Mouse (Mus musculus): Measurements from ENCODE around the gene Them5.
A peak's percentile ranks its signal among the peaks of the same experiment; 100 is the strongest.

The Them5 gene

GRCm38 (mm10) chr3:94341959-94342422 lies at the start of gene Them5:
Gene Them5, plus strand, starts transcription at chr3:94342099.
- no peak for DNase-seq (ENCODE audit: low read depth, low spot score)

DNA sequence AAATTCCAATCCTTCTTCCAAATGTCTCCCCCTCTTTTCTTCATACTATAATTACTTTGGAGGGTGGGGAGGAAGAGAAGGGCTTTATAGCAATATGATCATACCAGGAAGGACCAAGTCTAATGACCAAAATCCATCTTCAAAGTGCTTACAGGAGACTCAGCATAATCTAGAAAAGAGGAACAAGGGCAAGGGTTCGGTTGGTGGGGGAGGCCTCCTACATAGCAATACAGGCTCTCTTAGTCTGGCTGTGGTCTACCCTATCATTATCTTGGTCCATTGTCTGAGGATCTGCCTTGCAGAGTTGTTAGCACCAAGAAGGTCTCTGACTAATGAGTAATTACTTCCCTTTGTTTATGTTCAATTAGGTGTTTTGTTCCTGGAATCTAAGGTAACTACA lies 36.4 kb upstream of the Them5 start:
- DNase-seq (ENCODE audit: low read depth, low spot score) = no peak

DNA sequence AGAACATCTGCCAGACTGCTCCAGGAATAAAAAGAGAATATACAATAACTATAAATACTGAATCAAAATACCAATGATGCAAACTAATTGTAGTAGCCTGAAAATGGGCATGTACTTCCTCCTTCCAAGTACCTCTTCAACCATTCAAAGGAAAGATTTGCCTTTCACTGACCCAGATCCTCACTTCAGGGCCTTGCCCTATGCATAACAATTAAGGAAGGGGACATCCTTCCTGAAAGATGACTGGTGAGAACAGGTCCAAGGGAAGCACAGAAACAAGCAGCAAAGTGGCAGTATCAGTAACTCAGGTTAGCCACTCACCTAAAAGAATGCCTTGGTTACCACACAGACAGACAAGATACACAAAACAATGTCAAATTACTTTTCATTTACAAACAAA lies 34.9 kb upstream of the Them5 start:
- DNase-seq (ENCODE audit: low read depth, low spot score) = no peak

DNA sequence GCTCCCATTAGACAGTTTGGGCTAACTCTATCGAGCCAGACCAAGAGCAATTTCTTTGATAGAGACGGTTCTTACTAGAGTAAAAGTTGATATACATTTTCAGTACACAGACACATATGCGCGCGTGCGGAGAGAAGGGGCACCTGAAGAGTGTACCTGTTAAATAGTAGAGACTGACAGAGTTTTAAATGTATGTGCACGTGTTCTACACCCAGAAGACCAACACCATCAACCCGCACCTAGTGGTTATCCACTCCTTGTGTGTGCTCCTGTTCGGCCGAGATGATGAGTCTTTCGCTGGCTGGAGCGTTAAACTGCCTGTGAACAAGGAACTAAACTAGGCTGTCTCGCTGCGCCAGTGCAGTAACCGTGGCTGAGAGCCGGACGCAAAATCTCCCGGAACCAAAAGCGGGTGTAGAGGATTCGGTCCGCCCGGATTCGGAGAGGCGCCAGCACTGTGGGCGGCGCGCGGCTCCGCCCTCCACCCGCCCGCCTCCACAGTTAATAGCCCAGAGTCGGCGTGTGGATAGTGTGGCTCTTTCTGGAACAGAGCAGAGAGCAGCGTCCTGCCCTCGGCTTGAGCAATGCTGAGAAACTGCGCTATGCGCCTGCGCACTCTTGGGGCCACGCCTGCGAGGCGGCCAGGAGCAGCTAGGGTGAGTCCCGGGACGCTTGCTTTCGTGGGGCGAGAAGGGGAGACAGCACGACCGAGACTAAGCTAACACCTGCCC lies 32.1 kb upstream of the Them5 start, which contains the start of gene Them4:
Them4 (plus strand) TSS at position 457 of the 731 bp plus-strand sequence.
- DNase-seq (ENCODE audit: low read depth, low spot score) = peak; percentile 50

GRCm38 (mm10) chr3:94310491-94310890 lies 31.4 kb upstream of the Them5 start:
- DNase-seq (ENCODE audit: low read depth, low spot score) = no peak

GRCm38 (mm10) chr3:94310911-94311310 lies 31.0 kb upstream of the Them5 start:
- DNase-seq (ENCODE audit: low read depth, low spot score) = no peak

GRCm38 (mm10) chr3:94311376-94311775 lies 30.5 kb upstream of the Them5 start:
- DNase-seq (ENCODE audit: low read depth, low spot score) = no peak

DNA sequence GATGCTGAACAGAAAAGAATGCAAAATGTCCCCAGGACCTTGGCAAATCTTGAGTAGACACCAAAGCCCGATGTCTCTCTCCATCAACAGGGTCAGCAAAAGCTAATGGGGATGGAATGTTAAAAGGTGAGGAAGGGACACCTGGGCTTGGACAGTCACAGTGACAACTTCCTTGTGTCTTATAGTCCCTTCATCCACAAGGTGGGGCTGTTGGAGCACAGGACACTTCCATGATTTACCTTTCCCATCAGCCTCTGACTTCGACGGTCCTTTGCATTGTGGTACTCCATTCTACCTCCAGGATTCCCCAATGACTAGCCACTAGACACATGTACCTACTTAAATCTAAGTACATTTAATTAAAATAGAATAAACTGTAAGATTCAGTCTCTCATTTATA lies 13.2 kb upstream of the Them5 start:
- DNase-seq (ENCODE audit: low read depth, low spot score) = no peak

DNA sequence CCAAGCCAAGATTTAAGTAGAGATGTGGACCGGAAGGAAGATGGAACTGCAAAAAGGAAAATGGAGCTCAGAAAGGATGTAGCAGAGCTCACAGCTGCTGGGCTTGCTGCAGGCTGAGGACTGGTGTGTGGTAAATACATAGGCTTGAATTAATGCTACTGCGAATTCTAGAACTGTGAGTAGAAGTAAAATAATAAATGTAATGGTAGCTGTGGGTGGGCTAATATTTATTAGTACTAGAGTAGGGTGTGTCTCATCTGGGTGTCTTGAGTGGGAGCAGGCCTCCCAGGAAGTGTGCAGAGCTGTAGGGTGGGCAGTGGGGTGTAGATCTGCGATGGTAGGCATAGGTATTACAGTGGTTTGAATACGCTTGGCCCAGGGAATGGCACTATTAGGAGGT lies 7.5 kb upstream of the Them5 start:
- DNase-seq (ENCODE audit: low read depth, low spot score) = no peak

- no peak for DNase-seq (ENCODE audit: low read depth, low spot score)
Measured at GRCm38 (mm10) chr3:94338522-94338921, 3.4 kb upstream of the Them5 start.

GRCm38 (mm10) chr3:94342552-94342951 lies 653 bp downstream of the Them5 start:
- no peak for DNase-seq (ENCODE audit: low read depth, low spot score)

GRCm38 (mm10) chr3:94344182-94344581 lies 2.3 kb downstream of the Them5 start:
- no peak for DNase-seq (ENCODE audit: low read depth, low spot score)

- DNase-seq (ENCODE audit: low read depth, low spot score) = no peak
Measured at GRCm38 (mm10) chr3:94344897-94345296, 3.0 kb downstream of the Them5 start.

DNA sequence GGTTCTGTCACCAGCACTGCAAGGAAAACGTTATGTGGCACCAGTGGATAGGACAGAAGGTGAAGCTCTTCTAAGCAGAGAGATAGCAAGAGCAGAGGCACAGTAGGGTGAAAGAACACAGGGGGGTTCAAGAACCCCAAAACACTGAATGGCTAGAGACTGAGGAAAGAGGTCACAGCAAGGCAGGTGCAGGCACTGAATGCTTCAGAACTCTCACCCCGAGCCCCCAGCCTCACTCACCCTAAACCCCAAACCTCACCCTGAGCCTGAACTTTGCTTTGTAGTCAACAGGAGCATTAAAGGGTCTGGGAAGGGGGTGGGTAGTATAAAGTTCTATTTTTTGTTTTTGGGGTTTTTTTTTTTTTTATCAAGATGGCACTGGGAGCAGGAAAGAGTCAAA lies 6.2 kb downstream of the Them5 start:
- DNase-seq (ENCODE audit: low read depth, low spot score) = no peak

DNA sequence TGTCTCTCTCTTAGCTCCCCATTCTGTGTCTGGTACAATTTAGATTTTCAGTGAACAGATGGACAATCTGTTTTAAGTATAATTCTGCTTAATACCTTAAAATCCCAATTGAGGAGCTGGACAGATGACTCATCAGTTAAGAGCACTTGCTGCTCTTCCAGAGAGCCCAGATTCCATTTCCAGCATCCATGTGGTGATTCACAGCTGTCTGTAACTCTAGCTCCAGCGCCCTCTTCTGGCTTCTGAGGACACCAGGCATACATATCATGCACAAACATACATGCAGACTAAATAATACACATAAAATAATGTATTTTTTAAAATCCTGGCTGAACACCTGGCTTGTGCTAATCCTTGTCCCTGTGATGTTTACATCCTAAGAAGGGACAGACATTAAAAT lies 18.9 kb downstream of the Them5 start:
- no peak for DNase-seq (ENCODE audit: low read depth, low spot score)

- DNase-seq (ENCODE audit: low read depth, low spot score) = no peak
Measured at GRCm38 (mm10) chr3:94362138-94362537, 20.2 kb downstream of the Them5 start, which contains the start of gene C2cd4d. Gene C2cd4d, plus strand, starts transcription at chr3:94362438.

- no peak for DNase-seq (ENCODE audit: low read depth, low spot score)
Measured at GRCm38 (mm10) chr3:94363291-94364153, 21.6 kb downstream of the Them5 start.

- no peak for DNase-seq (ENCODE audit: low read depth, low spot score)
Measured at GRCm38 (mm10) chr3:94364154-94364526, 22.2 kb downstream of the Them5 start.

- DNase-seq (ENCODE audit: low read depth, low spot score) = peak; percentile 42
Measured at GRCm38 (mm10) chr3:94366761-94367160, 24.9 kb downstream of the Them5 start.

DNA sequence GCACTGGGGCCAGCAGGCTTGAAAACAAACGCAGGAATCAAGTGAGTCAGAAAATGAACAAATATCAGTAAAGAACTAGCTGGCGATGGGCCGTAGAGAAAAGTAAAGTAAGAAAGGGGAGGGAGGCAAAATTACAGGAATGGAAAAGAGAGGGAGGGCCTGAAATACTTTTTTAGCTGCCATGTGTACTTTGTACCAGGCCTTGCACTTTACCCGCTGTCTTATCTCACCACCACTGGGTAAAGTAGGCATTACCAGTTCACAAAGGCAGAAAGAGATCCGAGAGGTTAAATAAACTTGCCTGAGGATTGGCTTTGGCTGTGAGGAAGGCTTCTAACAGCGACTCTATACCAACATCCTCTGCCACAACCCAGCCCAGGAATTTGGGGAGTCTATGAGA lies 25.6 kb downstream of the Them5 start:
- no peak for DNase-seq (ENCODE audit: low read depth, low spot score)

- no peak for DNase-seq (ENCODE audit: low read depth, low spot score)
Measured at GRCm38 (mm10) chr3:94368631-94369030, 26.7 kb downstream of the Them5 start.

- no peak for DNase-seq (ENCODE audit: low read depth, low spot score)
Measured at GRCm38 (mm10) chr3:94369709-94370108, 27.8 kb downstream of the Them5 start.

DNA sequence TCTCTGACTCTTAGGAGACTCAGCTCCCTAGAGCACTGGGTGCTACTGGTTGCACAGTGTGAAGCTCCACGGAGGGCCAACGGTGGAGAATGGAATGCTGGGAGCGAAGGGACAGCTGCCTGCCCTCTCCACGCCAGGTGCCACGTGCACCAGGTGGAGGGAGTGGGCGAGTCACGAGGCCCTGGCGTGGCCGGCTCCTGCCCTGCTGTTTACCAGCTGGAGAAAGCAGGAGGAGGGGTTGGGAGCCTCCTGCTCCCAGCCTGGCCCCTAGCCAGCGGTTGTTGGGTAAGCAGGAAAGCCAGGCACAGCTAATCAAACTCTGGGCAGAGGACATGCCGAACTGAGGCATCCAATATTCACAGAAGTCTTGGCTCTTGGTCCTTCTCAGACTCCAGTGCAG lies 29.7 kb downstream of the Them5 start:
- DNase-seq (ENCODE audit: low read depth, low spot score) = no peak
